Mouse (Mus musculus) stomach, embryonic 15.5 days (tissue): ENCODE measurements around the gene Serpinf2. TPM values are rescaled to one million over a fixed set of nuclear protein-coding genes. Genes with fewer than 3 reads are reported as not detected.
"Not testable (repeated sequence)": the region's sequence is repeated elsewhere in the genome, so short reads cannot be mapped to it uniquely, and the experiment has no call there.

ENCODE experiments used
- ATAC-seq: fragments of 200-750 bp; cut with Nextera tagmentation; 2 replicates; pipeline ENCODE4 v1.8.0; 2017; ENCODE audit warnings: low read depth, moderate number of reproducible peaks, moderate TSS enrichment; ENCODE audit not compliant: insufficient read depth, low FRiP score
- H3K27ac ChIP-seq: fragments of 300-500 bp; sonication (generic); 2 replicates; pipeline ENCODE4 v1.5.1; 2015; ENCODE audit warnings: mild to moderate bottlenecking, inconsistent platforms
- H3K27me3 ChIP-seq: fragments of 300-500 bp; sonication (generic); replicated peaks from 2 replicates; pipeline ENCODE4 v1.6.1; 2015; ENCODE audit warnings: inconsistent platforms
- H3K36me3 ChIP-seq: fragments of 300-500 bp; sonication (generic); 2 replicates; pipeline ENCODE4 v1.6.1; 2015; ENCODE audit warnings: inconsistent platforms
- H3K4me1 ChIP-seq: fragments of 300-500 bp; sonication (generic); 2 replicates; pipeline ENCODE4 v1.6.1; 2015; ENCODE audit warnings: inconsistent platforms
- H3K4me2 ChIP-seq: fragments of 300-500 bp; sonication (generic); 2 replicates; pipeline ENCODE4 v1.6.1; 2015; ENCODE audit warnings: mild to moderate bottlenecking, inconsistent platforms
- H3K4me3 ChIP-seq: fragments of 300-500 bp; sonication (generic); replicated peaks from 2 replicates; pipeline ENCODE4 v1.5.1; 2015; ENCODE audit warnings: inconsistent platforms
- H3K9ac ChIP-seq: fragments of 300-500 bp; sonication (generic); 2 replicates; pipeline ENCODE4 v1.6.1; 2015; ENCODE audit warnings: inconsistent platforms
- H3K9me3 ChIP-seq: fragments of 300-500 bp; sonication (generic); 2 replicates; pipeline ENCODE4 v1.6.1; 2016; ENCODE audit warnings: inconsistent platforms
- WGBS: fragments of 180-500 bp; shearing (Covaris S2); methylation state at CpG from one replicate; pipeline ENCODE4 v1.1.7; 2015; 5-methylcytosine and 5-hydroxymethylcytosine counted together
- microRNA counts: library from miRNA; unstranded; fragments of <30 nt; microRNA quantifications from one replicate; lab custom pipeline; 2016
- microRNA-seq: library from miRNA; unstranded; fragments of <30 nt; microRNA quantifications from one replicate; pipeline ENCODE4, GENCODE M21; 2016
- polyA plus RNA-seq: library from polyadenylated mRNA; unstranded; fragments of >200 nt; fragmentation: Nextera tagmentation; extraction: Ambion mirVana; gene quantifications from 2 replicates; pipeline ENCODE4 v1.2.1, GENCODE M21; 2015

Gene Serpinf2
- polyA plus RNA-seq, 1 experiment from 2014 or later, result 64.1 TPM

DNA sequence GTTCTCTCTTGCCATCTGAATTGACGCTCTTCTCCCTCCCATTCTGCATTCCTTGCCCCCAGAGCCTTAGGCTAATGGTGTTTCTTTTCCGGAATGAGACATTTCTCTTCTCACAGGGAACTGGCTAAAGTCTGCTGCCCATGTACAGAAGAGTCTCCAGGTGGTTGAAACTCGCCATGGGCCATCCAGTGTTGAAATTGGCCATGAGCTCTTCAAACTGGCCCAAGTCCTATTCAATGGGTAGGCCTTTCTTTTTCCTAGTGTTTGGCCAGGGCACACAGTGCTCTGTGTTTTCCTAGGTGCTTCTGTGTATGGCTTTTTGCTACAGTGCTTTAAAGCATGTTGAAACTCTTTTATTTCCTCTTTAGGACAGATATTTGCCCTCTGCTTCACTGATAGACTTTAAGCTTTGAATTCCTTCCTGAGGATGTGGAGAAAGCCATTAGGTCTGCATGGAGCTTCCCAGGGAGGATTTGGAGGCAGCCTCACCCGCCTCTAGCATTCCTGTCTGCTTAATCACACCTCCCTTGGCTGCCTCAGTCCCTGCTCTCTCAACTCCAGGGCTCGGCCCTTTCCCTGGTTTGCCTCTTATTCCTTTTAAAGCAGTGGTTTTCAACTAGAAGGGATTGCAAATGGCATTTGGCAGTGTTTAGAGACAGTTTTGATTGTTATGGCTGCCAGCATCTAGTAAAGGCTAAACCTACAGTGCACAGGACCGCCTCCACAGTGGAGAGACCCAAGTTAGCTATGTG lies 35.9 kb downstream of the Serpinf2 start:
- Histone ChIP-seq H3K36me3 (no peaks in the 10 kb centered on the region), H3K9ac (no peak overlapping the region), H3K4me2 (no peak overlapping the region), H3K9me3 (no peaks in the 10 kb centered on the region), H3K4me3 (no peak overlapping the region), H3K27me3 (no peaks in the 10 kb centered on the region), H3K27ac (peak overlapping the region; percentile 31; the same call in 1 of the 2 replicates), H3K4me1 (no peaks in the 10 kb centered on the region)
- 61% methylated on average over 6 of the region's 6 CpGs for WGBS
- ATAC-seq, result peak; percentile 39; the same call in 1 of the 2 replicates

DNA sequence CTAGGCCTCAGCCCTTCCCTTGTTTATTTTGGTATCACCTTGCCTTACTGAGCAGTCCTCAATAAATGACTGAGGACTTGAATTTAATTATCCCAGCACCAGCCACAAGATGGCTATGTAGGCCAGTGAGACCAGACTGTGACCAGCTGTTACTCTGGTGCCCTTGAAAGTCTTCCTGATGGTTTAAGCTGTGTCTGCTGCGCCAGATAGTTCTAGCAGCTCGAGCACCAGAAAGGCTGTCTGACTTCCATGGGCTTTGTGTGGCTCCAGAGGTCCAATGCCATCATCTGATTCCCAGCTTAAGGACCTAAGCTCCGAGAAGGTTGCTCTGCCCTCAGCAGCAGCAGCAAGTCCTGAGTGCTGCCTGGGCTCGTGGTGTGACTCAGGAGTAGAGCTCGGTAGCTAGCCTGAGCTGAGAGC lies 37.1 kb downstream of the Serpinf2 start:
- Histone ChIP-seq H3K27me3 (no peaks in the 10 kb centered on the region), H3K9ac (no peak overlapping the region), H3K4me2 (no peak overlapping the region), H3K4me1 (no peaks in the 10 kb centered on the region), H3K27ac (no peak overlapping the region), H3K4me3 (no peak overlapping the region), H3K36me3 (no peaks in the 10 kb centered on the region), H3K9me3 (no peaks in the 10 kb centered on the region)
- ATAC-seq, result peak; percentile 66
- 54% methylated on average over 5 of the region's 5 CpGs for WGBS

DNA sequence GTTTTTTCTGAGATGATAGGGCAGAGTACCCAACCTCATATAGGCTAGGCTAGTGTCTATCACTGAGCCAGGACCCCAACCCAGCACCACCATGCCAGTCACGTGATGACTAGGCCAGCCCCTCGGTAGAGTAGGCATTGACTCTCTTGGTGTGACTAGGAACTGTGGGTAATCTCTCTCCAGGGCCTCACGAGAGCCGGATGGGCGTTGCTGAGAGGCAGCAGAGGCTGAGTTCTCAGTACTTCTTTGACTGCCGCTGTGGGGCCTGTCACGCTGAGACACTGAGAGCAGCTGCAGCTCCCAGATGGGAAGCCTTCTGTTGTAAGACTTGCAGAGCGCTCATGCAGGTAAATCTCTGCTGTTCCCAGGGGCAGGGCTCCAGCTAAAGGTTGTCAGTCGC lies 39.3 kb downstream of the Serpinf2 start:
- Histone ChIP-seq H3K27me3 (no peaks in the 10 kb centered on the region), H3K4me3 (no peak overlapping the region), H3K4me1 (no peaks in the 10 kb centered on the region), H3K9me3 (no peaks in the 10 kb centered on the region), H3K4me2 (no peak overlapping the region), H3K36me3 (no peaks in the 10 kb centered on the region), H3K27ac (no peak overlapping the region), H3K9ac (no peak overlapping the region)
- ATAC-seq, result no peak
- WGBS, result 81% methylated on average over 9 of the region's 9 CpGs

DNA sequence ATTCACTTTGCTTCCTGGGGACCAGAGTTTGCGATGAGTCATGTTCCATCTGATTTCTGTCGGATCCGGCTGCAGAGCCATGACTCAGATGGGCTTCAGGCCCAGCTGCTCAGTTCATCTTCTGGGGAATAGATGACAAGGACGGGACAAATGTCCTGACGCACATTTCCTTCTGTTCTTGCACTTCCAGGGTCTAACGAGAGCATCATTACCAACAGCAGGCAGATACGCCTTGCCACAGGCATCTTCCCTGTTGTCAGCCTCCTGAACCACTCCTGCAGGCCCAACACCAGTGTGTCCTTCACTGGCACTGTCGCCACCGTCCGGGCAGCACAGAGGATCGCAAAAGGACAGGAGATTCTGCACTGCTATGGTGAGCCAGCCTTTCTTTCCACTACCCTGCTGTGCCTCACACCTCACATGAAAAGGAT lies 40.0 kb downstream of the Serpinf2 start:
- Histone ChIP-seq H3K4me2 (no peak overlapping the region), H3K4me3 (no peak overlapping the region), H3K9me3 (no peaks in the 10 kb centered on the region), H3K4me1 (no peaks in the 10 kb centered on the region), H3K9ac (no peak overlapping the region), H3K27ac (no peak overlapping the region), H3K36me3 (no peaks in the 10 kb centered on the region), H3K27me3 (no peaks in the 10 kb centered on the region)
- 86% methylated on average over 11 of the region's 11 CpGs for WGBS
- ATAC-seq, result no peak

DNA sequence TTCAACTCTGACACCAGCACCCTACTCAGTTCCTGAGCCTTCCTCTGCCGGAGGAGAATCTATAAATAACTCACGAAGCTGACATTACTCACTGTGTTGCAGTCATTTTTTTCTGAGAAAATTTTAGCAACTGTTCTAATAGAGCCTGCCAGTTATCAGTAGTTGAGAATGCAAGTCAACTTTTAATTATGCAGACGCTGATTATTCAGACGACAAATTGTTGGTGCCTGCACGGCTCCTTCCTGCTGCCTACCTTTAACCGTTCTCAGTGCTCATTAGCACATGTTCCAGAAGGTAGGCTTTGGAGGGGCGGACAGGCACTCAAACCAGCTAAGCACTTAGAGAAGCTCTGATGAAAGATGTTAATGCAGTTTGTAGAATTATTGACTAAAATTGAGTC lies 41.9 kb downstream of the Serpinf2 start:
- Histone ChIP-seq H3K4me2 (no peak overlapping the region), H3K4me1 (no peaks in the 10 kb centered on the region), H3K27me3 (no peaks in the 10 kb centered on the region), H3K27ac (no peak overlapping the region), H3K9me3 (no peaks in the 10 kb centered on the region), H3K36me3 (no peaks in the 10 kb centered on the region), H3K9ac (no peak overlapping the region), H3K4me3 (no peak overlapping the region)
- WGBS, result 73% methylated on average over 7 of the region's 7 CpGs
- no peak for ATAC-seq

DNA sequence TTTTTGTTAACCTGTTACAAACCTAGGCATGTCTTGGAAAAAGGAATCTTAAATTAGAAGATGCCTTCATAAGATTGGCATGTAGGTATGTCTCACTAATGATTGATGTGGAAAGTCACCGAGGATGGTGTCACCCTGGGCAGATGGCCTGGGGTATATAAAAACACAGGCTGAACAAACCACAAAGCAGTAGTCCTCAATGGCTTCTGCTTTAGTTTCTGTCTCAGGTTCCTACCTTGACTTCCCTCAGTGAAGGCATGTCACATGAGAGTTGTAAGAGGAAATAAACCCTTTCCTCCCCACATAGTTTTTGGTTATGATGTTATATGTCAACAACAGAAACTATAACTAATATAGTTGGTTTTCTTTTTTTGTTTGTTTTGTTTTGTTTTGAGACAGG lies 43.8 kb downstream of the Serpinf2 start:
- H3K4me2 ChIP-seq, result no peak overlapping the region
- H3K27me3 ChIP-seq, result no peaks in the 10 kb centered on the region
- ATAC-seq, result no peak
- no peak overlapping the region for H3K27ac ChIP-seq
- no peak overlapping the region for H3K9ac ChIP-seq
- H3K9me3 ChIP-seq, result no peaks in the 10 kb centered on the region
- H3K4me1 ChIP-seq, result no peaks in the 10 kb centered on the region
- 61% methylated on average over 1 of the region's 1 CpGs for WGBS
- H3K36me3 ChIP-seq, result no peaks in the 10 kb centered on the region
- H3K4me3 ChIP-seq, result no peak overlapping the region

DNA sequence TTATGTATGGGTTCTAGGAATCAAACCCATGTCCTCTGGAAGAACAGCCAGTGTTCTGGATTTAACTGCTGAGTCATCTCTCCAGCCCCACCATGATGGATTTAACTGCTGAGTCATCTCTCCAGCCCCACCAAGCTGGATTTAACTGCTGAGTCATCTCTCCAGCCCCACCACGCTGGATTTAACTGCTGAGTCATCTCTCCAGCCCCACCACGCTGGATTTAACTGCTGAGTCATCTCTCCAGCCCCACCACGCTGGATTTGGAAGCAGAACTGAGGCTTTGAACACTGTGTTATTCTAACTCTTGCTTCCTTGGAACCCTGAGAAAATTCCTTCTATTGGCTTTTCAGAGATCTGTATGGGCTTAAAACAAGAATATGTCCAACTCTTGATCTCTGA lies 55.9 kb downstream of the Serpinf2 start:
- not testable (repeated sequence) for H3K4me2 ChIP-seq, H3K4me1 ChIP-seq, H3K9me3 ChIP-seq, H3K27ac ChIP-seq, H3K27me3 ChIP-seq, H3K4me3 ChIP-seq, H3K36me3 ChIP-seq, H3K9ac ChIP-seq, ATAC-seq
- WGBS, result 43% methylated on average over 3 of the region's 3 CpGs

MicroRNA genes within 50 kb of the gene (microRNA counts, 519-probe panel; counts per million panel counts)
- microRNA mmu-miR-22 (lab: Ali Mortazavi, UCI), result 3,419 counts per million, percentile 86 among the panel's probes with 10 or more counts

Small RNAs within 50 kb of the gene (microRNA-seq; reads per million reads assigned to microRNA genes)
- gene Mir22, result 2,568 reads per million, percentile 84 among the genes with 10 or more reads in this experiment

Other genes starting within 250 kb of the Serpinf2 start
- gene Dph1, start 248.3 kb downstream of the Serpinf2 start, polyA plus RNA-seq, result 18.4 and 21.3 TPM in 2 replicates
- gene Rtn4rl1, start 245.8 kb downstream of the Serpinf2 start, polyA plus RNA-seq, result 2.2 and 2.3 TPM in 2 replicates
- 98.5 and 101 TPM in 2 replicates for gene Rpa1, start 91.3 kb downstream of the Serpinf2 start, polyA plus RNA-seq
- 10.9 and 11.4 TPM in 2 replicates for gene Smyd4, start 91.2 kb downstream of the Serpinf2 start, polyA plus RNA-seq
- 49.5 and 62.5 TPM in 2 replicates for gene Serpinf1, start 16.9 kb downstream of the Serpinf2 start, polyA plus RNA-seq
- 6.0 and 6.4 TPM in 2 replicates for gene Wdr81, start 15.1 kb upstream of the Serpinf2 start, polyA plus RNA-seq
- 19.7 and 22.3 TPM in 2 replicates for gene Tlcd2, start 22.1 kb upstream of the Serpinf2 start, polyA plus RNA-seq
- gene Prpf8, start 47.2 kb upstream of the Serpinf2 start, polyA plus RNA-seq, result 49.9 and 58.6 TPM in 2 replicates
- 1.0 and 1.1 TPM in 2 replicates for gene Rilp, start 70.5 kb upstream of the Serpinf2 start, polyA plus RNA-seq
- gene Scarf1, start 73.9 kb upstream of the Serpinf2 start, polyA plus RNA-seq, result 6.3 and 7.1 TPM in 2 replicates
- gene Slc43a2, start 92.1 kb upstream of the Serpinf2 start, polyA plus RNA-seq, result 4.9 and 6.3 TPM in 2 replicates
- 82.4 and 83.4 TPM in 2 replicates for gene Pitpna, start 148.5 kb upstream of the Serpinf2 start, polyA plus RNA-seq
- gene Inpp5k, start 191.4 kb upstream of the Serpinf2 start, polyA plus RNA-seq, result 18.9 and 20.2 TPM in 2 replicates
- gene Myo1c, start 210.9 kb upstream of the Serpinf2 start, polyA plus RNA-seq, result 55.5 and 56.4 TPM in 2 replicates
- 108 and 116 TPM in 2 replicates for gene Crk, start 239.7 kb upstream of the Serpinf2 start, polyA plus RNA-seq